Mouse (Mus musculus): ENCODE data around the gene Olfr573-ps1. TPM values are rescaled to one million over a fixed set of nuclear protein-coding genes. Genes with fewer than 3 reads are reported as not detected.

Gene Olfr573-ps1
- polyA plus RNA-seq (2012; rRNA removed), result not detected in 2 replicates

DNA sequence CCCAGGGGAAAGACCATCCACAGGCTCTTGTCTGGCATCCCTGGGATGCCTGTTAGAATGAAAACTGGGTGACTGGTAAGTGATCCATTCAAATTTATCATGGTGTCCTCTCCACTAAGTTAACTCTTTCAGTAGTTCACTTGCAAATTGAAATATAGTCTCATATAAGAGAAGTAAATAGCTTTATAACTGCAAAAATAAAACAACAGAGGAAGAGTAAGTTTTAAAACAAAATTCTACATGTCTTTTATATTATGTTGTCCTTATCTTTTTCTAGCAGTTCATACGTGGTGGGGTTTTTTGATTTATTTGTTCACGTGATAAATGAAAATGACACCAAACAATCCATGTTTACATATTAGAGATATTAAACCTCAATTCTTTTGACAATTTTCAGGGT is at the start of gene Olfr573-ps1:
Olfr573-ps1 (minus strand) TSS at position 101 of the 400 bp plus-strand sequence.

DNA sequence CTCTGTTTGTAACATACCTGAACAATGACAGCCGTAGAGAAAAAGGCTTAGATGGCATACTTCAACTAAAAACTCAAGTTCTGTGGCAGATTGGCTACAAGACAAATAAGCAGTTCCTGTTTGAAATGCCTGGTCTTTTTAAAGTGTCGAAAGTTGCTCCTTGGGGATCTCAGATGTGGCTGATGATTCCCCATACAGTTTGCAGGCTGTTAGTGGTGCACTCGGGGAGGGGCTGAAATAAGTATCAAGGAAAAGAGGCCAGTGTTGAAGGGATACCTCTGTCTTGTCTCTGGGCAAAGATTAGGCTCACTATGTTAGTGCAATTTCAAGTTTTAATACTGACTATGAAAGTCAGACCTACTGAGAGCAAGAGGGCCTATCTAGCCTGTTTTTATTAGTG is 46.8 kb upstream of the Olfr573-ps1 start, which contains the start of gene Olfr578:
Olfr578 (minus strand) TSS at position 101 of the 400 bp plus-strand sequence.

GRCm38 (mm10) chr7:102975843-102976242 is 33.5 kb upstream of the Olfr573-ps1 start, which contains the start of gene Olfr577:
TSS of gene Olfr577 (minus strand) at chr7:102975943.

GRCm38 (mm10) chr7:102962360-102962759 is 20.0 kb upstream of the Olfr573-ps1 start, which contains the start of gene Olfr576:
TSS of gene Olfr576 (plus strand) at chr7:102962660.

DNA sequence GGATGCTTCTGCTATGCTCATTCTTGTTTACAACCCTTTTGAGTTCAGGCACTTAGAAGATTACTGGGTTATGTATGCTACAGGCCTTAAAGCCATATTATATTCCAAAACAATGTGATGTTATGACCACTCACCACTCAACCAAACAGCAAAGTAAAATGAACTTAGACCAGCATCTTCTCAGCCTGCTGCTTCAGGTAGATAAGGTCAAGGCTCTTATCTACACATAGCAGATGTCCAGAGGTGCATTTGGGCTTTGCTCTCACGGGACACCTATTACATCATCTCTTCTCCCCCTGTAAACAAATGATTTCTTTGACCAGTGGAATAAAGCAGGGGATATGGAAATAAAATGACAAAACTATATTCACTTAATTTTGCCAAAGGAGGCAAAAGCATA is 16.2 kb upstream of the Olfr573-ps1 start, which contains the start of gene Olfr575:
Olfr575 (minus strand) TSS at position 183 of the 400 bp plus-strand sequence.

GRCm38 (mm10) chr7:102948167-102948566 is 5.8 kb upstream of the Olfr573-ps1 start, which contains the start of gene Olfr574:
TSS of gene Olfr574 (plus strand) at chr7:102948467.

DNA sequence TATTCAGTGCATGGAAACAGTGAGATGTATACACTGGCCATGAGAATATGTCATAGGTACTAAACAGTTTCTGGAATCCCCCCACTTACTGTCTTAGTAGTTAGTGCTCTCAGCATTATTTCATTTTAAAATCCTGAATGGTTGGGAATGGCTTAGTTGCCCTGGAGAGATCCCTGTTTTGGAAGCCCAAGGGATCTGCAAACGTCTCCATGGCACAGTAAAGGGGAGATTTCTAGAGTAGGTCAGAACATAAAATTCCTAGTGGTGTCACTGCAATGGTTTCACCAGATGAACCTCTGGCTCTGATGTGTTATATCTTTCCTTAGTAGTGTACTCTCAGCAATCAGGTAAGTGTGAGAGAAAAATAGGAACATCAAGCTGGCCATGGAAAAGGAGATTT is 18.3 kb downstream of the Olfr573-ps1 start, which contains the start of gene Olfr572:
Olfr572 (plus strand) TSS at position 301 of the 400 bp plus-strand sequence.

GRCm38 (mm10) chr7:102917032-102917875 is 25.1 kb downstream of the Olfr573-ps1 start, which contains the start of gene Olfr571:
TSS of gene Olfr571 (minus strand) at chr7:102917536.

Other genes starting within 250 kb of the Olfr573-ps1 start
- gene Olfr557, start 246.7 kb downstream of the Olfr573-ps1 start, polyA plus RNA-seq (2012; rRNA removed), result not detected in 2 replicates
- gene Olfr558, start 240.4 kb downstream of the Olfr573-ps1 start, polyA plus RNA-seq (2012; rRNA removed), result 0.15 and 0.35 TPM in 2 replicates
- 0.15 TPM in 1 of 2 replicates, not detected in the other for gene Olfr33, start 223.5 kb downstream of the Olfr573-ps1 start, polyA plus RNA-seq (2012; rRNA removed)
- not detected in 2 replicates for gene Olfr559, start 215.1 kb downstream of the Olfr573-ps1 start, polyA plus RNA-seq (2012; rRNA removed)
- gene Olfr560, start 183.2 kb downstream of the Olfr573-ps1 start, polyA plus RNA-seq (2012; rRNA removed), result not detected in 2 replicates
- gene Olfr78, start 183.1 kb downstream of the Olfr573-ps1 start, polyA plus RNA-seq (2012; rRNA removed), result 0.41 and 0.78 TPM in 2 replicates
- not detected in 2 replicates for gene Olfr561, start 171.4 kb downstream of the Olfr573-ps1 start, polyA plus RNA-seq (2012; rRNA removed)
- not detected in 2 replicates for gene Olfr564, start 139.1 kb downstream of the Olfr573-ps1 start, polyA plus RNA-seq (2012; rRNA removed)
- gene Olfr566, start 83.8 kb downstream of the Olfr573-ps1 start, polyA plus RNA-seq (2012; rRNA removed), result not detected in 2 replicates
- gene Olfr568, start 65.5 kb downstream of the Olfr573-ps1 start, polyA plus RNA-seq (2012; rRNA removed), result not detected in 2 replicates
- not detected in 2 replicates for gene Olfr569, start 51.7 kb downstream of the Olfr573-ps1 start, polyA plus RNA-seq (2012; rRNA removed)
- not detected in 2 replicates for gene Olfr570, start 48.0 kb downstream of the Olfr573-ps1 start, polyA plus RNA-seq (2012; rRNA removed)
- gene Olfr571, start 25.0 kb downstream of the Olfr573-ps1 start, polyA plus RNA-seq (2012; rRNA removed), result not detected in 2 replicates
- gene Olfr572, start 18.2 kb downstream of the Olfr573-ps1 start, polyA plus RNA-seq (2012; rRNA removed), result not detected in 2 replicates
- not detected in 2 replicates for gene Olfr574, start 5.9 kb upstream of the Olfr573-ps1 start, polyA plus RNA-seq (2012; rRNA removed)
- not detected in 2 replicates for gene Olfr575, start 16.2 kb upstream of the Olfr573-ps1 start, polyA plus RNA-seq (2012; rRNA removed)
- not detected in 2 replicates for gene Olfr576, start 20.1 kb upstream of the Olfr573-ps1 start, polyA plus RNA-seq (2012; rRNA removed)
- not detected in 2 replicates for gene Olfr577, start 33.4 kb upstream of the Olfr573-ps1 start, polyA plus RNA-seq (2012; rRNA removed)
- not detected in 2 replicates for gene Olfr578, start 46.7 kb upstream of the Olfr573-ps1 start, polyA plus RNA-seq (2012; rRNA removed)
- gene Olfr582, start 95.4 kb upstream of the Olfr573-ps1 start, polyA plus RNA-seq (2012; rRNA removed), result not detected in 2 replicates
- not detected in 2 replicates for gene Olfr583, start 108.7 kb upstream of the Olfr573-ps1 start, polyA plus RNA-seq (2012; rRNA removed)
- not detected in 2 replicates for gene Olfr584, start 139.3 kb upstream of the Olfr573-ps1 start, polyA plus RNA-seq (2012; rRNA removed)
- gene Olfr585, start 155.1 kb upstream of the Olfr573-ps1 start, polyA plus RNA-seq (2012; rRNA removed), result not detected in 2 replicates
- gene Olfr586, start 183.1 kb upstream of the Olfr573-ps1 start, polyA plus RNA-seq (2012; rRNA removed), result not detected in 2 replicates
- gene Olfr588-ps1, start 198.3 kb upstream of the Olfr573-ps1 start, polyA plus RNA-seq (2012; rRNA removed), result not detected in 2 replicates
- not detected in 2 replicates for gene Olfr589, start 213.8 kb upstream of the Olfr573-ps1 start, polyA plus RNA-seq (2012; rRNA removed)
- not detected in 2 replicates for gene Olfr591, start 235.8 kb upstream of the Olfr573-ps1 start, polyA plus RNA-seq (2012; rRNA removed)
- not detected in 2 replicates for gene Olfr592, start 242.2 kb upstream of the Olfr573-ps1 start, polyA plus RNA-seq (2012; rRNA removed)